Mouse (Mus musculus): ENCODE results near the gene Slc41a1.

- TF ChIP-seq CTCF (IDR thresholded peaks at IDR 0.05; ENCODE audit: low read depth, low read length) (no peak), POLR2A (IDR thresholded peaks at IDR 0.05; ENCODE audit: extremely low read depth, insufficient read depth, low read length) (no peak)
Measured at GRCm38 (mm10) chr1:131814191-131814590, 13.1 kb upstream of the Slc41a1 start.

Measured in liver, adult 2 months (tissue).